Mouse (Mus musculus) testis, adult 2 months (tissue): ENCODE measurements around the gene Stard8. TPM values are rescaled to one million over a fixed set of nuclear protein-coding genes. Genes with fewer than 3 reads are reported as not detected.

ENCODE experiments used
- H3K27ac ChIP-seq: fragments of 200-500 bp; 2 replicates; pipeline ENCODE4 v1.5.1; 2012; ENCODE audit warnings: low read depth, low read length; ENCODE audit not compliant: control insufficient read depth, insufficient read depth
- H3K27me3 ChIP-seq: fragments of 200-500 bp; 2 replicates; pipeline ENCODE4 v1.6.1; 2012; ENCODE audit warnings: mild to moderate bottlenecking, low read length, moderate library complexity; ENCODE audit not compliant: control insufficient read depth, insufficient read depth
- H3K36me3 ChIP-seq: fragments of 200-500 bp; 2 replicates; pipeline ENCODE4 v1.6.1; 2012; ENCODE audit warnings: mild to moderate bottlenecking, low read length; ENCODE audit not compliant: control insufficient read depth, insufficient read depth
- H3K4me1 ChIP-seq: fragments of 200-500 bp; 2 replicates; pipeline ENCODE4 v1.6.1; 2012; ENCODE audit warnings: low read length; ENCODE audit not compliant: control insufficient read depth, insufficient read depth
- H3K4me3 ChIP-seq: fragments of 200-500 bp; 2 replicates; pipeline ENCODE4 v1.5.1; 2012; ENCODE audit warnings: low read depth, mild to moderate bottlenecking, low read length, moderate library complexity, mixed read lengths; ENCODE audit not compliant: control insufficient read depth
- CTCF ChIP-seq: fragments of 200-500 bp; IDR thresholded peaks from 2 replicates; pipeline ENCODE4 v1.5.1; 2012; ENCODE audit warnings: low read depth, mild to moderate bottlenecking, inconsistent platforms, low read length, moderate library complexity; ENCODE audit not compliant: control insufficient read depth, insufficient read depth, insufficient replicate concordance
- POLR2A ChIP-seq: fragments of 200-500 bp; IDR thresholded peaks from 2 replicates; pipeline ENCODE4 v1.6.1; 2012; ENCODE audit warnings: low read depth, mild to moderate bottlenecking, inconsistent platforms, low read length, moderate library complexity; ENCODE audit not compliant: control insufficient read depth
- polyA plus RNA-seq: library from polyadenylated mRNA; depleted of rRNA; stranded (reverse); fragments of >200 nt; gene quantifications from 2 replicates; pipeline ENCODE4 v1.2.3, GENCODE M21; 2012

The Stard8 gene
- polyA plus RNA-seq, 1 experiment, result 7.7 TPM

DNA sequence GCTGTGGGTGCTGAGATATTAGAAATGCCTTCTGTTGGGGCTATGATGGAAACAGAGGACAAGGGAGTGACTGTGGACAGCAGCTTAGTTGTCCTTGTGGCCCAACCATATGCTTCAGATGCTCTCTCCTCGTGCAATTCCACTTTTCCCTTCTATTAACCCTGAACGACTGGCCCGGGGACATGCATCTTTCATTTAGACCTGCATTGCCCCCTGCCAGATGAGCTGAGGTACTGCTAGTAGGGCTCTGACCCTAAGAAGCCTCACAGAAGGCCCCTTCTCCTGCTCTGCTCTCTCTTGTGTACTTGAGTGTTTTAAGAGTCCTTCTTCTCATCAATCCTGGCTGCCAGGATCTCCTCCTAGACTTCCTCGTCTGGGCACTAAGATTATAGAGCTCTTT lies 56.1 kb downstream of the Stard8 start:
- Histone ChIP-seq H3K4me3 (no peak overlapping the region), H3K36me3 (no peaks in the 10 kb centered on the region), H3K27me3 (no peaks in the 10 kb centered on the region), H3K27ac (no peak overlapping the region), H3K4me1 (no peaks in the 10 kb centered on the region)
- TF ChIP-seq CTCF (no peak), POLR2A (no peak)

DNA sequence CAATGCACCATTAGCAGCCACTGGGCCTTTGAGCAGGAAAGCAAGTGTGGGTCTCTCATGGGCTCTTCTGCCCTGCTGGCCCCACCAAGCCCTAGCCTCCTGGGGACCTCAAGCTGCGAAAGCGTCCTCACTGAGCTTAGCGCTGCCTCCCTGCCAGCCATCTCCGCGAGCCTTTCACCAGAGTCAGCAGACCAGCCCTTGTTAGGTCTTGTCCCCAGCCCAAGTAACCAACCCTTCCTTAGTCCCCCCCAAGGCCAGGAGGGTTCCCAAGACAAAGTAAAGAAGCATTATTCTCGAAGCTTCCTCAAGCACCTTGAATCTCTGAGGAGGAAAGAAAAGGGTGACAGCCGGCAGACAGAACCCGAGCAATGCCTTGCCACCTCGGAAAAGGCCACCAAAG lies 62.5 kb downstream of the Stard8 start:
- H3K4me1 ChIP-seq, result no peaks in the 10 kb centered on the region
- H3K36me3 ChIP-seq, result no peaks in the 10 kb centered on the region
- no peaks in the 10 kb centered on the region for H3K27me3 ChIP-seq
- no peak overlapping the region for H3K27ac ChIP-seq
- no peak overlapping the region for H3K4me3 ChIP-seq
- TF ChIP-seq POLR2A, result no peak
- no peak for TF ChIP-seq CTCF

DNA sequence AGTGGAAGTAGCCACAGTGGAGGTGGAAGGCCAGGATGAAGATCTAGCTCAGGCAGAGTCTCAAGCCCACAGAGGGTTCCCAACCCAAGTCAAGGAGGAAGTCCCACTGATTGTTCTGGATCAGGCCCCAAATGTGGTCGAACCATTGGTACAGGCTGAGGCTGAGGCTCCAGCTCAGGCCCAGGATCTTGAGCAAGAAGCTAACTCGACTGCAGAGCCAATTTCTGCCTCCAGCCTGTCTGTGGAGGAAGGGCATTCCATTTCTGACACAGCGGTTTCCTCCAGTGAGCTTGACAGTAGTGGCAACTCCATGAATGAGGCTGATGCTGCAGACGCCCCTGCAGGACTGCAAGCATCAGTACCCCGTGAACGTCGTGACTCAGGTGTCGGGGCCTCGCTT lies 63.5 kb downstream of the Stard8 start:
- Histone ChIP-seq H3K4me1 (no peaks in the 10 kb centered on the region), H3K27ac (no peak overlapping the region), H3K27me3 (no peaks in the 10 kb centered on the region), H3K36me3 (no peaks in the 10 kb centered on the region), H3K4me3 (no peak overlapping the region)
- TF ChIP-seq CTCF (no peak), POLR2A (no peak)

DNA sequence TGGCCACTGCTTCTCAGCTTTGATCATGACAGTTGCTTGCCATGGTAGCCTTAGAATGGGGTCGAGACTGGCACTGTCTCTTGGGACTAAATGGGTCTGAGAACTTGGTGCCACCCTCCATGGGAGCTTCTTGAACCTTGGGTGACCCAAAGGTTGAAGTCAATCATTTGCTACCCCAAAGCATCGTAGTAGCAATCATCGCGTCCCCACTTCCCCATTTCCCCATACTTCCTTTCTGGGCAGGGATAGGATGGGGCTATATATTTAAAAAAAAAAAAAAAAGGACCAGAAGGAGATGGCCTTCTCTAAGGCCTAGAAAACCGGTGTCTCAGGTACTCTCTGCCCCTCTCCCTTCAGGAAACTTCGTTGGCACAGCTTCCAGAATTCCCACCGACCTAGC lies 64.2 kb downstream of the Stard8 start:
- Histone ChIP-seq H3K27me3 (no peaks in the 10 kb centered on the region), H3K4me1 (no peaks in the 10 kb centered on the region), H3K4me3 (no peak overlapping the region), H3K36me3 (no peaks in the 10 kb centered on the region), H3K27ac (no peak overlapping the region)
- TF ChIP-seq POLR2A (no peak), CTCF (no peak)

DNA sequence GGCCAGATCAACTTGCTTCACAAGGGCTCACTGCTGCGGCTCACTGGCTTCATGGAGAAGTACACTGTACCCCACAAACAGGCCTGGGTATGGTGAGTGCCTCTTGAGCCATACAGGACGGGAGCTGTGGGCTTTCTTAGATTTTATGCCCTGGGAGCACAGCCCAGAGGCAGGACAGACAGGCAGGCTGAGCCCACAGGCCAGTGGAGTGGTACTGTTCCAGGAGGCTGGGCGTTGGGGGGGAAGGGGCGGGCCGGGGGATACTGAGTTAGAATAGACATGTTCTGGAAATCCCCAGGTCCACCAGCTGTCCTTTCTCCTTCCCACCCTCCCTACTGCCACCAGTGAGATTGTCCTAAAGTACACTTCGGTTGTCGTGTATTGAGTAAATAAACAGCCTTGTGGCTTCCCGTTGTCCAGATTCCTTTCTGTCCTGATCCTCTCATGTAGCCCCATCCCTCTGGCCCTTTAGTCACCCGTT lies 64.7 kb downstream of the Stard8 start:
- H3K4me1 ChIP-seq, result no peaks in the 10 kb centered on the region
- H3K27me3 ChIP-seq, result no peaks in the 10 kb centered on the region
- no peak overlapping the region for H3K4me3 ChIP-seq
- H3K27ac ChIP-seq, result no peak overlapping the region
- H3K36me3 ChIP-seq, result no peaks in the 10 kb centered on the region
- TF ChIP-seq CTCF, result no peak
- TF ChIP-seq POLR2A, result no peak

DNA sequence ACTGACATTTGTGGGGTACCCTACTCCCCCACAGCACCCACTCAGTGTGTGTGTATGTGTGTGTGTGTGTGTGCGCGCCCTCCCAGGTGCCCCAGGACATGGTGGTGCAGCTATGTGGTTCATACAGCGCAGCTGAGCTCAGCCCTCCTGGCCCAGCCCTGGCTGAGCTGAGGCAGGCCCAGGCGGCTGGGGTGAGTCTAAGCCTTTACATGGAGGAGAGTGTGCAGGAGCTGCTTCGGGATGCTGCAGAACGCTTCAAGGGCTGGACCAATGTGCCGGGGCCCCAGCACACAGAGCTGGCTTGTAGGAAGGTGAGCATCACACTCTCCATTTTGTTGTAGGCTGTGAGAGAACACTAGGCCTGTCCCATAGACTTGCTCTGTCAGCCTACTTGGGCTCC lies 68.1 kb downstream of the Stard8 start:
- Histone ChIP-seq H3K27ac (no peak overlapping the region), H3K27me3 (no peaks in the 10 kb centered on the region), H3K4me1 (no peaks in the 10 kb centered on the region), H3K4me3 (no peak overlapping the region), H3K36me3 (no peaks in the 10 kb centered on the region)
- TF ChIP-seq POLR2A (no peak), CTCF (no peak)

DNA sequence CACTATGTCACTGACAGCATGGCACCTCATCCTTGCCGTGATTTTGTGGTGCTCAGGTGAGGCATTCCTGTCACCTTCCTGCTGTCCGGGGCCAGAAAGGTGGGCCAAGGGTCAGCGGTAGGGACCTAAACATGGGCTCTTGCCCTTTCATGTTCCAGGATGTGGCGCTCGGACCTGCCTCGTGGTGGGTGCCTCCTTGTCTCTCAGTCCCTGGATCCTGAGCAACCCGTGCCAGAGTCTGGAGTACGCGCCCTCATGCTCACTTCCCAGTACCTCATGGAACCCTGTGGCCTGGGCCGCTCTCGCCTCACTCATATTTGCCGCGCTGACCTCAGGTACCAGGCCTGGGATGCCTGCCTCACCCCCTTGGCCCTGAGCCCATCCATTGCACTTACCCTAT lies 69.5 kb downstream of the Stard8 start:
- TF ChIP-seq POLR2A, result no peak
- no peak for TF ChIP-seq CTCF
- no peaks in the 10 kb centered on the region for H3K4me1 ChIP-seq
- no peaks in the 10 kb centered on the region for H3K36me3 ChIP-seq
- no peak overlapping the region for H3K4me3 ChIP-seq
- no peak overlapping the region for H3K27ac ChIP-seq
- no peaks in the 10 kb centered on the region for H3K27me3 ChIP-seq

DNA sequence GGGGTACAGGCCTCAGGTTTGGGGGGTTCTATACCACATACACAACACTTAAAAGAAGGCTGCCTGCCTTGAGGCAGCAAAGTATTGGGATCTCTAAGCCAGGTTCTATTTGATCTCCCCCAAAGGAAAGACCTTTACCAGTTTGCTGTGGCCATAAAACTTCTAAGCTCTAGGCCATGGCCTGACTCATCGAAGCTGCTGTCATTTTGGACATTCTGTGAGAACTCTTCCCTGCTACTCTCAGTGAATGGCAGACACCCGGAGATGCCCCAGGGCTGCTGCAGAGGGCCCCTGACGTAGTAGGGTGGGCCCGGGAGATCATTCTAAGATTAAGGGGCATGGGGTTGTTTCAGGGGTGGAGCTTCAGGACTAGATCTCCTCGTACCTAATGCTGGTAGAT lies 72.1 kb downstream of the Stard8 start:
- no peaks in the 10 kb centered on the region for H3K4me1 ChIP-seq
- H3K27me3 ChIP-seq, result no peaks in the 10 kb centered on the region
- TF ChIP-seq POLR2A (no peak), CTCF (no peak)
- no peak overlapping the region for H3K27ac ChIP-seq
- no peaks in the 10 kb centered on the region for H3K36me3 ChIP-seq
- no peak overlapping the region for H3K4me3 ChIP-seq
